Mouse (Mus musculus): Measurements from ENCODE around the gene Scp2. TPM values are rescaled to one million over a fixed set of nuclear protein-coding genes. Genes with fewer than 3 reads are reported as not detected.
A peak's percentile ranks its signal among the peaks of the same experiment; 100 is the strongest.
"Not testable (repeated sequence)": the region's sequence is repeated elsewhere in the genome, so short reads cannot be mapped to it uniquely, and the experiment has no call there.

Scp2 gene
- polyA plus RNA-seq, 2 experiments, result 112 to 199 TPM

- Histone ChIP-seq H3K9ac (ENCODE audit: low read depth, low read length, severe bottlenecking) (peak within 1 kb of the TSS; percentile 83), H3K27me3 (ENCODE audit: control insufficient read depth, insufficient read depth, low read length) (no peaks in the 10 kb centered on the region), H3K4me2 (replicated peaks; ENCODE audit: low read depth, low read length, severe bottlenecking) (peak within 1 kb of the TSS; percentile 89), H3K36me3 (ENCODE audit: control insufficient read depth, insufficient read depth, low read length) (no peaks in the 10 kb centered on the region; the same call in 1 of the 2 replicates), H3K9me3 (ENCODE audit: control insufficient read depth, low read length) (no peaks in the 10 kb centered on the region), H3K27ac (replicated peaks; ENCODE audit: low read depth, low read length) (no peak within 1 kb of the TSS), H3K4me3 (replicated peaks; ENCODE audit: low read length) (peak within 1 kb of the TSS; percentile 69), H3K4me1 (ENCODE audit: control insufficient read depth, insufficient read depth, low read length) (no peaks in the 10 kb centered on the region)
- TF ChIP-seq POLR2A (IDR thresholded peaks at IDR 0.05; ENCODE audit: borderline replicate concordance, extremely low read depth, insufficient read depth, insufficient read length), result 0 out of 2 replicates have a peak, but pooled peaks have one; percentile 18
- peak; percentile 75 for ATAC-seq (ENCODE audit: low FRiP score, low read depth)
- DNase-seq (ENCODE audit: low spot score), result peak; percentile 54
- 1% methylated on average over 43 of the region's 43 CpGs for WGBS
Observed at GRCm38 (mm10) chr4:108165152-108165895, 20.5 kb upstream of the Scp2 start, which contains the start of gene Echdc2. TSS of gene Echdc2 (plus strand) at chr4:108165437.

- no peaks in the 10 kb centered on the region for H3K27me3 ChIP-seq (ENCODE audit: control insufficient read depth, insufficient read depth, low read length)
- H3K9ac ChIP-seq (ENCODE audit: low read depth, low read length, severe bottlenecking), result no peak overlapping the region
- H3K36me3 ChIP-seq (ENCODE audit: control insufficient read depth, insufficient read depth, low read length), result no peaks in the 10 kb centered on the region
- H3K4me3 ChIP-seq (replicated peaks; ENCODE audit: low read length), result no peak overlapping the region
- DNase-seq (ENCODE audit: low spot score), result no peak
- TF ChIP-seq POLR2A (IDR thresholded peaks at IDR 0.05; ENCODE audit: borderline replicate concordance, extremely low read depth, insufficient read depth, insufficient read length), result no peak
- H3K27ac ChIP-seq (replicated peaks; ENCODE audit: low read depth, low read length), result no peak overlapping the region
- H3K4me2 ChIP-seq (replicated peaks; ENCODE audit: low read depth, low read length, severe bottlenecking), result no peak overlapping the region
- H3K9me3 ChIP-seq (ENCODE audit: control insufficient read depth, low read length), result no peaks in the 10 kb centered on the region
- no peaks in the 10 kb centered on the region for H3K4me1 ChIP-seq (ENCODE audit: control insufficient read depth, insufficient read depth, low read length)
- ATAC-seq (ENCODE audit: low FRiP score, low read depth), result no peak
- WGBS, result 82% methylated on average over 3 of the region's 3 CpGs
Observed at GRCm38 (mm10) chr4:108163291-108163690, 18.5 kb upstream of the Scp2 start.

DNA sequence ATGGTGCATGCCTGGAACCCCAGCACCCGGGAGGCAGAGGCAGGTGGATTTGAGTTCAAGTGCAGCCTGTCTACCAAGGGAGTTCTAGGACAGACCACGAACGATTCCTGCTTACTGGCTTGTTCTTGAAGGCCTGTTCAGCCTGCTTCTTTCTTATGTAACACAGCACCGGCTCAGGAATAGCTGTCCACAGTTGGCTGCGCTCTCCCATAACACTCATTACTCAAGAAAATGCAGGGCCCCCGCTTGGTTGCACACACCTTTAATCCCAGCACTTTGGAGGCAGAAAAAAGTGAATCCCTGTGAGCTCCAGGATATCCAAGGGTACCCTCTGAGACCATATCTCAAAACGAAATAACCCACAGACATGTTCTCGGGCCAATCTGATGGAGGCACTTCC lies 17.1 kb upstream of the Scp2 start:
- no peak for TF ChIP-seq POLR2A (IDR thresholded peaks at IDR 0.05; ENCODE audit: borderline replicate concordance, extremely low read depth, insufficient read depth, insufficient read length)
- Histone ChIP-seq H3K27ac (replicated peaks; ENCODE audit: low read depth, low read length) (no peak overlapping the region), H3K9ac (ENCODE audit: low read depth, low read length, severe bottlenecking) (no peak overlapping the region), H3K4me1 (ENCODE audit: control insufficient read depth, insufficient read depth, low read length) (no peaks in the 10 kb centered on the region), H3K36me3 (ENCODE audit: control insufficient read depth, insufficient read depth, low read length) (no peaks in the 10 kb centered on the region), H3K4me3 (replicated peaks; ENCODE audit: low read length) (no peak overlapping the region), H3K27me3 (ENCODE audit: control insufficient read depth, insufficient read depth, low read length) (no peaks in the 10 kb centered on the region), H3K4me2 (replicated peaks; ENCODE audit: low read depth, low read length, severe bottlenecking) (no peak overlapping the region), H3K9me3 (ENCODE audit: control insufficient read depth, low read length) (no peaks in the 10 kb centered on the region)
- WGBS, result 89% methylated on average over 8 of the region's 8 CpGs
- ATAC-seq (ENCODE audit: low FRiP score, low read depth), result no peak
- DNase-seq (ENCODE audit: low spot score), result no peak

GRCm38 (mm10) chr4:108155141-108155540 lies 10.3 kb upstream of the Scp2 start:
- H3K27ac ChIP-seq (replicated peaks; ENCODE audit: low read depth, low read length); ATAC-seq (ENCODE audit: low FRiP score, low read depth); H3K4me3 ChIP-seq (replicated peaks; ENCODE audit: low read length); H3K36me3 ChIP-seq (ENCODE audit: control insufficient read depth, insufficient read depth, low read length); DNase-seq (ENCODE audit: low spot score); H3K4me1 ChIP-seq (ENCODE audit: control insufficient read depth, insufficient read depth, low read length); H3K9me3 ChIP-seq (ENCODE audit: control insufficient read depth, low read length); H3K9ac ChIP-seq (ENCODE audit: low read depth, low read length, severe bottlenecking); H3K4me2 ChIP-seq (replicated peaks; ENCODE audit: low read depth, low read length, severe bottlenecking); H3K27me3 ChIP-seq (ENCODE audit: control insufficient read depth, insufficient read depth, low read length): not testable (repeated sequence)
- 81% methylated on average over 1 of the region's 1 CpGs for WGBS

- not testable (repeated sequence) for H3K4me3 ChIP-seq (replicated peaks; ENCODE audit: low read length); H3K4me1 ChIP-seq (ENCODE audit: control insufficient read depth, insufficient read depth, low read length); H3K4me2 ChIP-seq (replicated peaks; ENCODE audit: low read depth, low read length, severe bottlenecking); H3K36me3 ChIP-seq (ENCODE audit: control insufficient read depth, insufficient read depth, low read length); H3K9me3 ChIP-seq (ENCODE audit: control insufficient read depth, low read length); ATAC-seq (ENCODE audit: low FRiP score, low read depth); H3K27me3 ChIP-seq (ENCODE audit: control insufficient read depth, insufficient read depth, low read length); H3K9ac ChIP-seq (ENCODE audit: low read depth, low read length, severe bottlenecking); DNase-seq (ENCODE audit: low spot score); H3K27ac ChIP-seq (replicated peaks; ENCODE audit: low read depth, low read length)
- 50% methylated on average over 3 of the region's 3 CpGs for WGBS
Observed at GRCm38 (mm10) chr4:108145554-108145953, 756 bp upstream of the Scp2 start.
